Mouse (Mus musculus): Measurements from ENCODE around the gene Nt5dc2. TPM values are rescaled to one million over a fixed set of nuclear protein-coding genes. Genes with fewer than 3 reads are reported as not detected.

The Nt5dc2 gene
- polyA plus RNA-seq (2021), result 268 TPM

- no peak for TF ChIP-seq CTCF (IDR thresholded peaks at IDR 0.05)
- CTCF ChIA-PET, result interaction anchor here (1.3 to 2.2 kb wide), 2 partner anchors 15 to 59 kb away, joined by 3 to 7 read pairs; no protein-coding TSS in a partner anchor
- POLR2A ChIA-PET, result interaction anchor here (0.9 to 1.0 kb wide), 3 partner anchors 36 to 40 kb away, joined by 3 read pairs; partner anchors contain the start of gene Stab1
- ATAC-seq (peak; percentile 76), DNase-seq (ENCODE audit: low read depth, low spot score) (no peak)
- H3K27me3 ChIP-seq, result no peaks in the 10 kb centered on the region
- in situ Hi-C loops (cut with MboI; ENCODE audit: low pct_unique_long_range_greater_than_20kb), result loop anchor here (5.0 kb wide), 1 partner anchor 57 kb away; no protein-coding TSS in a partner anchor
Observed at GRCm38 (mm10) chr14:31130236-31131220, at the start of gene Nt5dc2. Gene Nt5dc2, plus strand, starts transcription at chr14:31131053.

GRCm38 (mm10) chr14:31081147-31081546 lies 49.7 kb upstream of the Nt5dc2 start:
- POLR2A ChIA-PET, result no interaction called here
- DNase-seq (ENCODE audit: low read depth, low spot score) (peak; percentile 72), ATAC-seq (no peak)
- no peak for TF ChIP-seq CTCF (IDR thresholded peaks at IDR 0.05)
- no peaks in the 10 kb centered on the region for H3K27me3 ChIP-seq
- CTCF ChIA-PET, result no interaction called here
- in situ Hi-C loops (cut with MboI; ENCODE audit: low pct_unique_long_range_greater_than_20kb), result no loop called here

GRCm38 (mm10) chr14:31087433-31087832 lies 43.4 kb upstream of the Nt5dc2 start:
- DNase-seq (ENCODE audit: low read depth, low spot score) (no peak), ATAC-seq (no peak)
- CTCF ChIA-PET, result interaction anchor here (1.6 kb wide), 1 partner anchor 34 kb away, joined by 3 read pairs; no protein-coding TSS in a partner anchor
- peak; percentile 38 for TF ChIP-seq CTCF (IDR thresholded peaks at IDR 0.05)
- POLR2A ChIA-PET, result interaction anchor here (0.6 kb wide), 1 partner anchor 68 kb away, joined by 7 read pairs; no protein-coding TSS in a partner anchor
- no peaks in the 10 kb centered on the region for H3K27me3 ChIP-seq
- in situ Hi-C loops (cut with MboI; ENCODE audit: low pct_unique_long_range_greater_than_20kb), result no loop called here

GRCm38 (mm10) chr14:31088515-31088914 lies 42.3 kb upstream of the Nt5dc2 start:
- DNase-seq (ENCODE audit: low read depth, low spot score) (no peak), ATAC-seq (no peak)
- POLR2A ChIA-PET, result no interaction called here
- no peak for TF ChIP-seq CTCF (IDR thresholded peaks at IDR 0.05)
- no peaks in the 10 kb centered on the region for H3K27me3 ChIP-seq
- in situ Hi-C loops (cut with MboI; ENCODE audit: low pct_unique_long_range_greater_than_20kb), result no loop called here
- CTCF ChIA-PET, result interaction anchor here (1.1 kb wide), 1 partner anchor 23 kb away, joined by 3 read pairs; no protein-coding TSS in a partner anchor

- POLR2A ChIA-PET, result interaction anchor here (1.1 kb wide), 1 partner anchor 38 kb away, joined by 3 read pairs; no protein-coding TSS in a partner anchor
- in situ Hi-C loops (cut with MboI; ENCODE audit: low pct_unique_long_range_greater_than_20kb), result no loop called here
- DNase-seq (ENCODE audit: low read depth, low spot score) (no peak), ATAC-seq (no peak)
- no peak for TF ChIP-seq CTCF (IDR thresholded peaks at IDR 0.05)
- no peaks in the 10 kb centered on the region for H3K27me3 ChIP-seq
- CTCF ChIA-PET, result interaction anchor here (1.3 to 1.4 kb wide), 2 partner anchors 21 to 38 kb away, joined by 3 read pairs; no protein-coding TSS in a partner anchor
Observed at GRCm38 (mm10) chr14:31089918-31090317, 40.9 kb upstream of the Nt5dc2 start.

GRCm38 (mm10) chr14:31105156-31105555 lies 25.7 kb upstream of the Nt5dc2 start:
- no peak for ATAC-seq
- ChIA-PET POLR2A (no interaction called here), CTCF (no interaction called here)
- in situ Hi-C loops (cut with MboI; ENCODE audit: low pct_unique_long_range_greater_than_20kb), result no loop called here
- no peak for DNase-seq (ENCODE audit: low read depth, low spot score)
- no peak for TF ChIP-seq CTCF (IDR thresholded peaks at IDR 0.05)
- no peaks in the 10 kb centered on the region for H3K27me3 ChIP-seq

GRCm38 (mm10) chr14:31110613-31111012 lies 20.2 kb upstream of the Nt5dc2 start:
- DNase-seq (ENCODE audit: low read depth, low spot score), result no peak
- no peak for TF ChIP-seq CTCF (IDR thresholded peaks at IDR 0.05)
- CTCF ChIA-PET, result no interaction called here
- no peak for ATAC-seq
- POLR2A ChIA-PET, result no interaction called here
- H3K27me3 ChIP-seq, result no peaks in the 10 kb centered on the region
- in situ Hi-C loops (cut with MboI; ENCODE audit: low pct_unique_long_range_greater_than_20kb), result no loop called here

- POLR2A ChIA-PET, result no interaction called here
- in situ Hi-C loops (cut with MboI; ENCODE audit: low pct_unique_long_range_greater_than_20kb), result no loop called here
- H3K27me3 ChIP-seq, result no peaks in the 10 kb centered on the region
- no peak for TF ChIP-seq CTCF (IDR thresholded peaks at IDR 0.05)
- CTCF ChIA-PET, result interaction anchor here (0.6 to 1.1 kb wide), 4 partner anchors 12 to 54 kb away, joined by 3 read pairs; no protein-coding TSS in a partner anchor
- DNase-seq (ENCODE audit: low read depth, low spot score), result no peak
- ATAC-seq, result no peak
Observed at GRCm38 (mm10) chr14:31112187-31112586, 18.7 kb upstream of the Nt5dc2 start.

- ATAC-seq, result no peak
- TF ChIP-seq CTCF (IDR thresholded peaks at IDR 0.05), result no peak
- POLR2A ChIA-PET, result no interaction called here
- in situ Hi-C loops (cut with MboI; ENCODE audit: low pct_unique_long_range_greater_than_20kb), result no loop called here
- no peaks in the 10 kb centered on the region for H3K27me3 ChIP-seq
- CTCF ChIA-PET, result interaction anchor here (1.0 kb wide), 1 partner anchor 55 kb away, joined by 3 read pairs; no protein-coding TSS in a partner anchor
- DNase-seq (ENCODE audit: low read depth, low spot score), result no peak
Observed at GRCm38 (mm10) chr14:31114011-31114410, 16.8 kb upstream of the Nt5dc2 start.

GRCm38 (mm10) chr14:31115522-31115921 lies 15.3 kb upstream of the Nt5dc2 start:
- H3K27me3 ChIP-seq, result no peaks in the 10 kb centered on the region
- TF ChIP-seq CTCF (IDR thresholded peaks at IDR 0.05), result no peak
- DNase-seq (ENCODE audit: low read depth, low spot score) (no peak), ATAC-seq (no peak)
- ChIA-PET CTCF (interaction anchor here (0.7 to 1.3 kb wide), 3 partner anchors 8 to 89 kb away, joined by 3 to 5 read pairs (median 3); no protein-coding TSS in a partner anchor), POLR2A (no interaction called here)
- in situ Hi-C loops (cut with MboI; ENCODE audit: low pct_unique_long_range_greater_than_20kb), result no loop called here
